Comparison of ENCODE assay signal across 20 mouse cellular contexts in the genomic region with DNA sequence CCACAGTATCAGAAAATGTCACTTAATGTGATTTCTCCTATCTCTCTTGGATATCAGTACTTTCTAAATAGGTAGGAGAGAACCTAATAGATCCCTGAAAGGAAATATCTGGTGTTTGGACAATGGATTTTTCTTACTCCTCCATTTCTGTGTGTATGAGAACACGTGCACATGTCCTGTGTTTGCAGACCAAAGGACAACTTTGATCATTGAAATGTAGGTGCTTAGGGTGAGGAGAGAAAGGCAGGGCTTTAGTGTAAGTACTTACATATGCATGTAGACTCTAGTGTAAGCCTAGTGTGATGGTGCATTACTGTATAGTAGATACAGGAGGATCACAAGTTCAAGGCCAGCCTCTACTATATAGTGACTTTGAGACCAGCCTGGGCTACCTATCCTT.
"Had no signal": no experiment of that assay in that cellular context is flagged by ENCODE, and none has a peak within 500 bp of the region (broad histone marks: within the 10 kb centered on the region; RNA-seq: fewer than 3 reads in every experiment).

No protein-coding gene starts in this region.

- H3K4me3 ChIP-seq: liver, embryonic 13.5 days; lung, embryonic 15.5 days; midbrain, embryonic 10.5 days; midbrain, embryonic 12.5 days; midbrain, embryonic 15.5 days; myocyte; neural tube, embryonic 13.5 days; neural tube, embryonic 15.5 days had no signal

- H3K4me2 ChIP-seq: liver, embryonic 13.5 days; lung, embryonic 15.5 days; midbrain, embryonic 12.5 days; midbrain, embryonic 15.5 days; neural tube, embryonic 13.5 days; neural tube, embryonic 15.5 days had no signal

- ATAC-seq: lung, postnatal 0 days; midbrain, embryonic 15.5 days had no signal

- H3K27ac ChIP-seq: liver, embryonic 13.5 days; lung, embryonic 15.5 days; midbrain, embryonic 10.5 days; midbrain, embryonic 12.5 days; midbrain, embryonic 15.5 days; neural tube, embryonic 13.5 days; neural tube, embryonic 15.5 days had no signal

- H3K27me3 ChIP-seq: liver, embryonic 13.5 days; lung, embryonic 15.5 days; midbrain, embryonic 12.5 days; midbrain, embryonic 15.5 days; neural tube, embryonic 13.5 days; neural tube, embryonic 15.5 days had no signal

- DNase-seq: liver, embryonic 13.5 days; lung, adult 2 months; lung, postnatal 14 days; lung, postnatal 4 days; retina, postnatal 1 day; right cerebral cortex, adult 18-20 months; right cerebral cortex, postnatal 25 days; right cerebral cortex, postnatal 4 days; spleen, adult 18-20 months; thymus, adult 18-20 months; thymus, postnatal 14 days; thymus, postnatal 36 days had no signal

- H3K4me1 ChIP-seq: lung, embryonic 15.5 days; midbrain, embryonic 10.5 days; midbrain, embryonic 12.5 days; midbrain, embryonic 15.5 days; neural tube, embryonic 13.5 days; neural tube, embryonic 15.5 days had no signal

- H3K9me3 ChIP-seq: liver, embryonic 13.5 days; lung, embryonic 15.5 days; midbrain, embryonic 10.5 days; midbrain, embryonic 12.5 days; midbrain, embryonic 15.5 days; neural tube, embryonic 13.5 days; neural tube, embryonic 15.5 days had no signal

- H3K9ac ChIP-seq: liver, embryonic 13.5 days; lung, embryonic 15.5 days; midbrain, embryonic 12.5 days; midbrain, embryonic 15.5 days; neural tube, embryonic 13.5 days; neural tube, embryonic 15.5 days had no signal
